Mouse (Mus musculus): ENCODE measurements around the gene Cox5a. TPM values are rescaled to one million over a fixed set of nuclear protein-coding genes. Genes with fewer than 3 reads are reported as not detected.

Cox5a gene
- polyA plus RNA-seq, 1 experiment from 2014 or later, result 604 TPM

GRCm38 (mm10) chr9:57504381-57504700, 16.7 kb upstream of the Cox5a start:
- Histone ChIP-seq H3K27me3 (peaks cover 79% of the 10 kb centered on the region), H3K4me3 (replicated peaks) (peak overlapping the region; percentile 47), H3K9ac (replicated peaks) (peak overlapping the region; percentile 31), H3K36me3 (no peaks in the 10 kb centered on the region), H3K4me2 (peak overlapping the region; percentile 84), H3K4me1 (replicated peaks) (peaks cover 30% of the 10 kb centered on the region), H3K27ac (no peak overlapping the region), H3K9me3 (no peaks in the 10 kb centered on the region)
- ATAC-seq (ENCODE audit: insufficient number of reproducible peaks, insufficient read depth, low FRiP score, low TSS enrichment, low read depth), result peak; percentile 28; the same call in 1 of the 2 replicates
- WGBS, result under 1% methylated on average over 34 of the region's 34 CpGs

GRCm38 (mm10) chr9:57504891-57505290, 16.2 kb upstream of the Cox5a start:
- no peaks in the 10 kb centered on the region for H3K9me3 ChIP-seq
- H3K27me3 ChIP-seq, result peaks cover 76% of the 10 kb centered on the region
- H3K27ac ChIP-seq, result no peak overlapping the region
- H3K4me3 ChIP-seq (replicated peaks), result peak overlapping the region; percentile 47
- H3K36me3 ChIP-seq, result no peaks in the 10 kb centered on the region
- H3K4me1 ChIP-seq (replicated peaks), result peaks cover 30% of the 10 kb centered on the region
- 50% methylated on average over 10 of the region's 10 CpGs for WGBS
- ATAC-seq (ENCODE audit: insufficient number of reproducible peaks, insufficient read depth, low FRiP score, low TSS enrichment, low read depth), result no peak
- H3K9ac ChIP-seq (replicated peaks), result no peak overlapping the region
- peak overlapping the region; percentile 84 for H3K4me2 ChIP-seq

GRCm38 (mm10) chr9:57505700-57506099, 15.4 kb upstream of the Cox5a start:
- H3K4me1 ChIP-seq (replicated peaks), result peaks cover 30% of the 10 kb centered on the region
- no peak overlapping the region for H3K9ac ChIP-seq (replicated peaks)
- 18% methylated on average over 8 of the region's 8 CpGs for WGBS

GRCm38 (mm10) chr9:57510577-57510976, 10.5 kb upstream of the Cox5a start:
- H3K36me3 ChIP-seq, result no peaks in the 10 kb centered on the region
- no peak for ATAC-seq (ENCODE audit: insufficient number of reproducible peaks, insufficient read depth, low FRiP score, low TSS enrichment, low read depth)
- WGBS, result 77% methylated on average over 2 of the region's 2 CpGs
- H3K4me1 ChIP-seq (replicated peaks), result no peaks in the 10 kb centered on the region
- no peaks in the 10 kb centered on the region for H3K9me3 ChIP-seq
- H3K27me3 ChIP-seq, result peaks cover 23% of the 10 kb centered on the region
- H3K27ac ChIP-seq, result no peak overlapping the region
- no peak overlapping the region for H3K4me2 ChIP-seq
- no peak overlapping the region for H3K9ac ChIP-seq (replicated peaks)
- H3K4me3 ChIP-seq (replicated peaks), result no peak overlapping the region

More at GRCm38 (mm10) chr9:57505700-57506099, 15.4 kb upstream of the Cox5a start:
- Histone ChIP-seq H3K9me3 (no peaks in the 10 kb centered on the region), H3K4me3 (replicated peaks) (no peak overlapping the region), H3K4me2 (no peak overlapping the region), H3K36me3 (no peaks in the 10 kb centered on the region), H3K27ac (no peak overlapping the region), H3K27me3 (peaks cover 72% of the 10 kb centered on the region)
- ATAC-seq (ENCODE audit: insufficient number of reproducible peaks, insufficient read depth, low FRiP score, low TSS enrichment, low read depth), result no peak

DNA sequence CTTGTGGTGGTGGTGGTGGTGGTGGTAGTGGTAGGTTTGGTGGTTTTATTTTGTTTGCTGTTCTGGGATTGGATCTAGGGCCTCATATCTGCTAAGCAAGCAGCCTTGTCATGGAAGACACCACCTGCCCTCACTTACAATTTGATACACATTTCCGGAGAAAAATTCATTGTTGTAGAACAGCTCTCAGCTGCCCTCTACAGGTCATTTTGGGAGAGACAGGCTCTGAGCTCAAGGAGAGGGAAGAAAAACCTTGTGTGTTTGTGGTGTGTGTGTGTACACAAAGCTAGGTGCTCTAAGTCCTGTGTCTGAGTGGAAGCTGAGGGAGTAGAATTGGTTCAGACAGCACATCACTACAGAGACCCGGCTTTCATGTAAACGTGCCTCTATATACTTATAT, 4.0 kb upstream of the Cox5a start:
- Histone ChIP-seq H3K4me3 (replicated peaks) (no peak overlapping the region), H3K4me1 (replicated peaks) (peaks cover 3% of the 10 kb centered on the region), H3K27me3 (no peaks in the 10 kb centered on the region), H3K36me3 (no peaks in the 10 kb centered on the region), H3K4me2 (no peak overlapping the region), H3K9me3 (no peaks in the 10 kb centered on the region), H3K27ac (no peak overlapping the region), H3K9ac (replicated peaks) (no peak overlapping the region)
- no peak for ATAC-seq (ENCODE audit: insufficient number of reproducible peaks, insufficient read depth, low FRiP score, low TSS enrichment, low read depth)
- 5% methylated on average over 3 of the region's 3 CpGs for WGBS

GRCm38 (mm10) chr9:57520375-57521055, 559 bp upstream of the Cox5a start:
- Histone ChIP-seq H3K9ac (replicated peaks) (peak overlapping the region; percentile 94), H3K36me3 (no peaks in the 10 kb centered on the region), H3K27ac (peak overlapping the region; percentile 90; the same call in 1 of the 2 replicates), H3K27me3 (no peaks in the 10 kb centered on the region), H3K4me2 (peak overlapping the region; percentile 81), H3K9me3 (no peaks in the 10 kb centered on the region), H3K4me1 (replicated peaks) (peaks cover 19% of the 10 kb centered on the region), H3K4me3 (replicated peaks) (peak overlapping the region; percentile 98)
- 26% methylated on average over 16 of the region's 16 CpGs for WGBS
- peak; percentile 45 for ATAC-seq (ENCODE audit: insufficient number of reproducible peaks, insufficient read depth, low FRiP score, low TSS enrichment, low read depth)

DNA sequence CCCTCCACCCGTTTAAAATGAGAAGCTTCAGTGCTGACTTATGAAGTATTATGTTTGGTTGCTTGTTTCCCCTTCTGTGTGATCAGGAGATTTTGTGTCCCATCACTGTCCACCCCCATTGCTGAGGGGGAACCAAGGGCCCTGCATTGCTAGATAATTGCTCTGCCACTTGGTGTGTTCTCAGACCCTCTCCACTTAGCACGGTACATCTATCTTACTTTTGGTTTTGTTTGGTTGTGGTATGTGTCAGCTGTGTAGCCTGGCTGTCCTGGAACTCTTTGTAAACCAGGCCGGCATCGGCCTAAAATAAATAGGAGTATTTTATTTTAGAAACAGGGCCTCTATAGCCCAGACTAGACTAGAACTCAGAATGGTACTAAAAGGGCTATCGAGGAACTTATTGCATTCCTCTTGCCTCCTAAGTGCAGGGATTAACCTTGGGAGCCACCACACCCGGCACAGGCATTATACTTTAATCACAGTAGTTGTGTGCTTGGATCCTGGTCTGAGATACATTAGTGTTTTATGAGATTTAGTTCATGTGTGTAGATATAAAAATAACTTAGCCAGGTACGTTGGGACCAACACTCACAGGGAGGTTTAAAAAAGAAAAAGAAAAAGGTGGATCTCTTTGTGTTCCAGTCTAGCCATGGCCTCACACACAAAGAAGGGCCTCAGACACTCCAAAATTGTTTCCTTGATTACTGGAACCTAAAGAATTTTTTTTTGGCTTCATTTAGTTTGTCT, 1.2 kb downstream of the Cox5a start:
- H3K4me3 ChIP-seq (replicated peaks), result peak overlapping the region; percentile 98
- no peaks in the 10 kb centered on the region for H3K27me3 ChIP-seq
- no peak for ATAC-seq (ENCODE audit: insufficient number of reproducible peaks, insufficient read depth, low FRiP score, low TSS enrichment, low read depth)
- no peaks in the 10 kb centered on the region for H3K9me3 ChIP-seq
- peak overlapping the region; percentile 81 for H3K4me2 ChIP-seq
- H3K27ac ChIP-seq, result no peak overlapping the region
- WGBS, result 34% methylated on average over 7 of the region's 7 CpGs
- H3K9ac ChIP-seq (replicated peaks), result peak overlapping the region; percentile 94
- H3K4me1 ChIP-seq (replicated peaks), result peaks cover 19% of the 10 kb centered on the region
- no peaks in the 10 kb centered on the region for H3K36me3 ChIP-seq

- Histone ChIP-seq H3K4me2 (peak overlapping the region; percentile 81), H3K9ac (replicated peaks) (no peak overlapping the region)
These were observed 1.8 kb downstream of the Cox5a start for GRCm38 (mm10) chr9:57522861-57523246.

DNA sequence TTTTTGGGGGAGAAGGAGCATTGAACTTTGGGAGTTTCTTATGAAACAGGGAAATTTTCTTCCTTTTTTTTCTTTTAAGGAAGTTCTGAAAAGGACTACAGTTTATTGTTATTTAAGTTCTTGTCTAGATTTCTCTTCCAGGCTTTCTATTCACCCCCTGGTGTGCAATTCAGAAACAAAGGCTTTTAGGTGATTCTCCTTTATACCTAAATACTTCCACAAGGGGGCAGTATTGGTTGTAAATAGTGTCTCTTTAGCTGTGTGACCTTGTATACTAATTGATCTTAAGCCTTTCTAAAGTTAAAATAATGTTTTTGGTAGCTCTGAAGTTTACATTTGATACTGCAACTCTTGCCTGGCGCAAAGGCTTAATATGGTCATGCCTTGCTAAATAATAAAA, 2.7 kb downstream of the Cox5a start:
- Histone ChIP-seq H3K27me3 (no peaks in the 10 kb centered on the region), H3K9ac (replicated peaks) (no peak overlapping the region), H3K27ac (no peak overlapping the region), H3K4me1 (replicated peaks) (peaks cover 19% of the 10 kb centered on the region), H3K36me3 (0 out of 2 replicates have a peak, but pooled peaks cover 2% of the 10 kb centered on the region), H3K9me3 (no peaks in the 10 kb centered on the region), H3K4me3 (replicated peaks) (no peak overlapping the region), H3K4me2 (no peak overlapping the region)
- 85% methylated on average over 1 of the region's 1 CpGs for WGBS
- no peak for ATAC-seq (ENCODE audit: insufficient number of reproducible peaks, insufficient read depth, low FRiP score, low TSS enrichment, low read depth)

More at GRCm38 (mm10) chr9:57522861-57523246, 1.8 kb downstream of the Cox5a start:
- 0 out of 2 replicates have a peak overlapping the region, but pooled peaks have one; percentile 98 for H3K4me3 ChIP-seq (replicated peaks)
- no peak for ATAC-seq (ENCODE audit: insufficient number of reproducible peaks, insufficient read depth, low FRiP score, low TSS enrichment, low read depth)
- no peaks in the 10 kb centered on the region for H3K27me3 ChIP-seq
- peaks cover 19% of the 10 kb centered on the region for H3K4me1 ChIP-seq (replicated peaks)
- H3K27ac ChIP-seq, result no peak overlapping the region
- no peaks in the 10 kb centered on the region for H3K9me3 ChIP-seq
- 78% methylated on average over 4 of the region's 4 CpGs for WGBS
- H3K36me3 ChIP-seq, result no peaks in the 10 kb centered on the region

GRCm38 (mm10) chr9:57524439-57524838, 3.4 kb downstream of the Cox5a start:
- H3K9ac ChIP-seq (replicated peaks), result no peak overlapping the region
- peaks cover 19% of the 10 kb centered on the region for H3K4me1 ChIP-seq (replicated peaks)
- H3K36me3 ChIP-seq, result peaks cover 9% of the 10 kb centered on the region; the same call in 1 of the 2 replicates
- no peak overlapping the region for H3K27ac ChIP-seq
- no peaks in the 10 kb centered on the region for H3K9me3 ChIP-seq
- no peak overlapping the region for H3K4me3 ChIP-seq (replicated peaks)
- ATAC-seq (ENCODE audit: insufficient number of reproducible peaks, insufficient read depth, low FRiP score, low TSS enrichment, low read depth), result no peak
- no peaks in the 10 kb centered on the region for H3K27me3 ChIP-seq
- no peak overlapping the region for H3K4me2 ChIP-seq

DNA sequence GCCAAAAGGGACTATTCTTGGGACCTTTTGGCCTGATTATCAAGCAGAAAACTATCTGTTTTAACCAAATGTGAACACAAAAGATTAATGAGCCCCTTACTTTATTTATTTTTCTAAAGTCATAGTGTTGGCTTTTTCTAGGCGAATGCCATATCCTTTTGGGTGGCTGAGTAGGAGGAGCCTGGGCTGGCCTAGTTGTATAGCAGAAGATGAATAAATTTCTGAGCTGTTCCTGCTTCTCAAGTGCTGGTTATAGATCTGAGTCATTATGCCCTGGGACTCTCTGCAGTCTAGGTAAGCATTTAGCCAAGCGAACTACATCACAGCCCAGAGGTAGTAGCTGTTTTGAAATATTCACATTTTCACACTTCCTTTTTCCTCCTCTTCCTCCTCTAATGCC, 4.4 kb downstream of the Cox5a start:
- H3K4me1 ChIP-seq (replicated peaks), result peaks cover 19% of the 10 kb centered on the region
- no peak overlapping the region for H3K4me3 ChIP-seq (replicated peaks)
- H3K9ac ChIP-seq (replicated peaks), result no peak overlapping the region
- no peak overlapping the region for H3K4me2 ChIP-seq
- H3K27me3 ChIP-seq, result no peaks in the 10 kb centered on the region
- H3K36me3 ChIP-seq, result peaks cover 18% of the 10 kb centered on the region; the same call in 1 of the 2 replicates
- no peaks in the 10 kb centered on the region for H3K9me3 ChIP-seq
- 91% methylated on average over 2 of the region's 2 CpGs for WGBS
- no peak overlapping the region for H3K27ac ChIP-seq
- no peak for ATAC-seq (ENCODE audit: insufficient number of reproducible peaks, insufficient read depth, low FRiP score, low TSS enrichment, low read depth)

All from limb, embryonic 12.5 days (tissue).